Mouse (Mus musculus): ENCODE results near the gene Kcnq1.

DNA sequence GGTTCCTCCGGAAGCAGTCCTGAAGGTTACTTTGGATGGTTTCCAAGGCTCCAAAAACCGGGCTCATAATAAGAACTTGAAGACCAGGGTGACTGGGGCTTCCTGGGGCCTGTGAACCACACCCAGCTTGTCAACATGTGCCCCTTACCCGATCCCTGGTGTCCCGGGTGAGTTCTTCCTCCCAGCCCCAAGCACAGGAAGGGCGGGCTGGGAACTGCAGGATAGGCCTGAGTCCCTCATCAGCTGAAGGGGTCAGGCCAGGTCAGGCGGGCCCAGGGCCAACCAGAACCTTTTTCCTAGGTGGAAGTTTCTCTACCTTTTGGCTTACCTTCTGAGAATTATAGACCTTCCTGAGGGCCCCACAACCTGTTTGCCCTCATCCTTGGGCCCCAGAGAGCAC, 306.4 kb downstream of the Kcnq1 start:
- TF ChIP-seq GATA1 (IDR thresholded peaks at IDR 0.05; ENCODE audit: borderline replicate concordance, low read length) (no peak), FLI1 (IDR thresholded peaks at IDR 0.05; ENCODE audit: low read length) (no peak)
